Mouse (Mus musculus) cerebellum, adult 18-20 months (tissue): Measurements from ENCODE around the gene Rbm43.
A peak's percentile ranks its signal among the peaks of the same experiment; 100 is the strongest.

Experiments used
- DNase-seq, 2 experiments: peaks; one replicate each; pipeline ENCODE4 v3.0.0; 2021

The Rbm43 gene

DNA sequence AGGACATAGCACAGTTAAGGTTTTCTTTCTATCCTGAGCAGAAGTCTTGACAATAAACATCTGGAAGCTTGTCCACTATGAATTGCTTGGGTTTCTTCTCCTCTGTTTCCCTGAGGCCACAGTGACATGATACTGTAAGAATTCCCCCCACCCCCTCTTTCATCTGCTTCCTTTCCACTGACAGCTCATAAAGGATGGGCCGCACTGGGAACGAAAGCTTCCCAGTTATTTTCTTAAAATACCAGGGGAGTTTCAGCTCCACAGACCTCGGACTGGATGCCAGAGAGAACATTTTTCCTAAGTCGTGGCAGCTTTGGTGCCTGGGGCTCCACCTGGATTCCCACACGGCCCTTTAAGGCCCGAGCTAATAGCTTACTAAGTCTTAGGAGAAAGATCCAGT, 22.2 kb downstream of the Rbm43 start:
- DNase-seq: no peak

DNA sequence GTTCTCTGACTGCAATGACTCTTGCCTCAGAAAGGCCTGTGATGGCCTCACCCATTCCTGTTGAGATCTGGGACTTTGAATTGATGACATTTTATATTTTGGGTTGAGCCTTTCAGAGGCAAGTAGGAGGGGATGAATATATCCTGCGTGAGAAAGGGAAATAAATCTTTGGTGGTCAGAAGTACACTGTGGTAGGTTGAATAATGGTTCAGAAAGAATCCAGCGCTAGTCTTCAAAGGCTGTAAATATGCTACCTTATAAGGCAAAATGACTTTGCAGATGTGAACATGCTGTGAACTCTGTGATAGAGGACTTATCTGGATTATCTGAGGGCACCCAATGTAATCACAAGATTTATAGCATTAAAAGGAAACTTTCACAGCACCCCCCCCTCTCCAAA, 23.1 kb downstream of the Rbm43 start:
- DNase-seq: no peak

DNA sequence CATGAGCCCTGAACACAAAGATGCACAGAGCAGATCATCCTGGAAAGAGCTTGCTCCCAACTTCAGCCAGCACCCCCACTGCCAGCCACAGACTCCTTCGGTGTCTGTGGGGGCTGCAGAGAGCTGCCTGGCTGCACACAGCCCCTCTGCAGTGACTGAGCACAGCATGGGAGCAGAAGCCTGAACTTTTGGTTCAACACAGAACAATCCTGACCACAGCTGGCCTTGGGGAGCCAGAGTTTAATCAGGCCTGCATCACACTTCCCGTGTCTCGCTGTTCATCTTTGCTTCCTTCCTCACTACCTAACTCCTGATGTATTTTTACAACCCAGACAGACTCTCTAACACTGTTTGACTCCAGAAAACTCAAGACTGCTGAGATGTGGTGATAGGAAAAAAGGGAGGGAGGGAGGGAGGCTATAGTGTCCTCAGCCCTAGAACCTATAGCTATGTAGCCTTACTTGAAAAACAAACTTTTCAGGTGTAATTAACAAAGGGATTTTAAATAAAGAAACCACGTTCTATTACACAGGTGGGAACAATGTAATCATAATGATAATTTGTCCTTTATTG, 27.3 kb downstream of the Rbm43 start:
- DNase-seq: no peak

DNA sequence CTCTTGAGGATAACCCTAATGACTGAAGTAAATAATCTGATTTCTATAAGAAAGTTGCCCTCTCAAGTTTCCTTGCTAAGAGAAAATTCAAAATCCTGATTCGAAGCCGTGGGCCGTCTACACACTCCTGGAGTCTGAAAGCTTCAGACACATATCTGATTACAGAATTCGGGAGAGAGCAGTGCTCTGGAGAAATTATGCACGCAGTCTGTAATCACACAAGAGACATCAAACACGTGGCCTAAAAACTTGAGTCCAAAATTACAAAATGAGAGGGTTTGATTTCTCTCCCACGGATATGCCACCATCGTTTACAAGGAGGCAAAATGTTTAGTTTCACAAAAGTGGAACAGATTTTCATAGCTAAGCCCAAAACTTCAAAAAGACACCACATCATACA, 29.3 kb downstream of the Rbm43 start:
- DNase-seq: no peak

DNA sequence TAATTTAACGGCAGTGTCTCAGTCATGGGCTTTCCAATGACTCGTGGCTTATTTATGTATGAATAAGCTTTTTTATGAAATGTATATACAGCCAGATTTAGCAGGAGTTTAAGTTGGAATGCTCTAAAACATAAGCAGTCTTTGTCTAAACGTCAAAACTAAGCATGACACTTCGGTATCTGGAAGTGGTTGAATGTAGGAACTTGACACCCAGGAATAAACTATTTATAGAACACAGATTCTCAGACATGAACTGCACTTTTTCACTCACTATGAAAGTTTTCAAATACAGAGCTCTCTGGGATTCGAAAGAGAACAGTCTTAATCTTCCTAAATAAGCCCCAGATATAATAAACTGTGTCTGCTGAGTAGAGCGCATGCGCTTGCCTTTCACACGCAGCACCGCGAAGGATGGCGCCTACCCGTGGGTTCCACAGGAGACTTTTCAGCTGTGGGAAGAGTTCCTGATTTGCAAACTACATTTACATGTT, 42.5 kb downstream of the Rbm43 start:
- DNase-seq: no peak

DNA sequence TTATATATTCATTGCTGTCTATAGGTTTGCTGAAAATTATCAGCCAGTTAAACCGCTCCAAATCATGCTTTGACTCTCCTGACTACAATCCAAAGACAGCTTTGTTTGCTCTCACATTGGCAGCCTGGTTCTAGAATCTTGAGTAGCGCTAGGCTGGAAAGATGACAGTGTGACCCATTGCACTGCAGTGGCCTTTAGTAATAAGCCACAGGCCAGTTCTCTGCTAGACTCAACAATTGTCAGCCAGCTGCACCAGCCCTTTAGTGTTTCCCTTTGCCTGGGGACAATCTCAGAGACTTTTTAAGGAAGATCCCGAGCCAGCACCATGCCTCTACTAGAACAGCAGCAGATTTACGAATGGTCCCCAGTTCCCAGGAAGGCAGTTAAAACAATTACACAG, 44.0 kb downstream of the Rbm43 start:
- DNase-seq: no peak

DNA sequence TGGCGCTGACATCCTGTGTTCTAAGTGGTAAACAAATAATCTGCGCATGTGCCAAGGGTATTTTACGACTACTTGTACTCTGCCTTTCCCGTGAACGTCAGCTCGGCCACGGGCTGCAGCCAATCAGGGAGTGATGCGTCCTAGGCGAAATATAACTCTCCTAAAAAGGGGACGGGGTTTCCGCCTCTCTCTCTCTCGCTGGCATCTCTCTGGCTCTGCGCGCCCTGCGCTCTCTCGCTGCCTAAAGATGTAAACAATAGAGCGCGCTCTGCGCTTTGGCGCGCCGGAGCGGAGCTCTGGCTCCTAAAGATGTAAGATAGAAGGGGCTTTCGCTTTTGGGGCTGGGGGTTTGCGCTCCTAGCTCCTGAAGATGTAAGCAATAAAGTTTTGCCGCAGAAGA, 44.8 kb downstream of the Rbm43 start:
- DNase-seq: peak; percentile 4 to 21

DNA sequence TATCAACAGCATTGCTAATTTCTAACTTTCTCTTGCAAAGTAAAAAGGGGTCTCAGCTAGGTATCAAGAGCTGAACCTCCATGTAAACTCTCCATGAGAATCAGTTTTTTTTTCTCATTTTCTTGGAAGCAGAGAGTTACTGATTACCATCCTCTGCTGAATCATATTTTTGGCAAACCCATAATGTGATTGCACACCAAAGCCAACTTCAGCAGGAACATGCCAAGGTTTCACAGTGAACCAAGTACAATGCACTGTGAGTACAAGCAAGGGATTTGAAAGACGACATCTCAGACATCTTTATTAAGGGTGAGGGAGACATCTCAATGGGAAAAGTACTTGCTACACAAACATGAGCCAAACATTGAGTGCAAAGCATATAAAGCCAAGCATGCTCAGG, 54.8 kb downstream of the Rbm43 start:
- no peak for DNase-seq
